In the genomic region with DNA sequence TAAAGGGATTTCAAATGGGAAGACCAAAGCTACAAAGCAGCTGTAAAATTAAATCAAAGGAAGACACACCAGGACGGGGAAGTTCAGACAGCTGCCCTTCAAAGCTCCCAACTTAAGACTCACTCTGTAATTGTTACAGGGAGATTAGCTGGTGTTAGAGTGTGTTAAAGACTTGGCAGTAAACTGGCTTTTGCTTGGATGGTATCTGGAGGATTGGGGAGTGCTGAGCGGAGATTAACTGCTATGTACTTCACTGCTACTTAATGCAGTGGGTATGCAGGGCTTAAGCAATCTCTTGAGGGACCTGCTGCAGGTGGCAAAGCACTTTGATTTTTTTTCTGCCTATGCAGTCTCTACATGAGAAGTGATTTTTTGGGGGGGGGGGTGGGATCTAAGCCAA, we compare ENCODE assay signal across 9 mouse cellular contexts.
A peak's percentile ranks its signal among the peaks of the same experiment; 100 is the strongest.
DNase-seq lines count a peak whose midpoint lies in the region; ATAC-seq and TF ChIP-seq lines count a peak whose summit lies in the region.
"Had no signal": no experiment of that assay in that cellular context is flagged by ENCODE, and none has a peak within 500 bp of the region (broad histone marks: within the 10 kb centered on the region; RNA-seq: fewer than 3 reads in every experiment).

No protein-coding gene starts in this region.

- H3K27me3 ChIP-seq in heart, embryonic 14.5 days (ENCODE audit: control insufficient read depth, insufficient read depth, low read length) = no peaks in the 10 kb centered on the region
- H3K27me3 ChIP-seq in heart, embryonic 10.5 days (ENCODE audit: insufficient read depth, poor library complexity, severe bottlenecking) = no peaks in the 10 kb centered on the region
- no peaks in the 10 kb centered on the region for H3K27me3 ChIP-seq in lung, embryonic 14.5 days (ENCODE audit: insufficient read depth, low read length)

- no peak overlapping the region for H3K27ac ChIP-seq in heart, embryonic 14.5 days (replicated peaks in 1 of 2; ENCODE audit: control insufficient read depth in 1 of 2, insufficient read depth in 1 of 2, low read depth in 2 of 2, low read length in 2 of 2)
- no peak overlapping the region for H3K27ac ChIP-seq in heart, embryonic 10.5 days
- H3K27ac ChIP-seq in lung, embryonic 14.5 days (ENCODE audit: low read depth) = no peak overlapping the region
- H3K27ac ChIP-seq: macrophage; stomach, postnatal 0 days had no signal

- peaks cover 4% of the 10 kb centered on the region; the same call in 1 of the 2 replicates for H3K9me3 ChIP-seq in heart, embryonic 14.5 days (ENCODE audit: control insufficient read depth, low read length)
- H3K9me3 ChIP-seq in heart, embryonic 10.5 days = no peaks in the 10 kb centered on the region
- H3K9me3 ChIP-seq in lung, embryonic 14.5 days (ENCODE audit: low read depth, low read length) = no peaks in the 10 kb centered on the region

- ATAC-seq in heart, embryonic 14.5 days (ENCODE audit: insufficient number of reproducible peaks, insufficient read depth, low FRiP score, low read depth) = no peak
- peak; percentile 33; the same call in 1 of the 2 replicates for ATAC-seq in lung, embryonic 14.5 days (ENCODE audit: insufficient read depth)

- no peak for TF ChIP-seq CTCF in lung, embryonic 14.5 days (IDR thresholded peaks at IDR 0.05; ENCODE audit: low read depth)

- 22% methylated on average over 2 of the region's 2 CpGs for WGBS in heart, embryonic 14.5 days
- 41% methylated on average over 2 of the region's 2 CpGs for WGBS in heart, embryonic 10.5 days
- WGBS in lung, embryonic 14.5 days = 34% methylated on average over 2 of the region's 2 CpGs

- peaks cover 0 to 5% of the 10 kb centered on the region in 2 experiments; a peak in 2 of 4 replicates for H3K4me1 ChIP-seq in heart, embryonic 14.5 days (ENCODE audit: control insufficient read depth in 2 of 2, insufficient read depth in 2 of 2, low read length in 2 of 2)
- H3K4me1 ChIP-seq in heart, embryonic 10.5 days = no peaks in the 10 kb centered on the region
- H3K4me1 ChIP-seq in lung, embryonic 14.5 days (ENCODE audit: insufficient read depth) = no peaks in the 10 kb centered on the region

- no peak overlapping the region for H3K9ac ChIP-seq in heart, embryonic 14.5 days (ENCODE audit: low read length)
- no peak overlapping the region for H3K9ac ChIP-seq in lung, embryonic 14.5 days

- peak overlapping the region; percentile 23; the same call in 1 of the 2 replicates for H3K4me2 ChIP-seq in heart, embryonic 14.5 days (ENCODE audit: low read length)
- no peak overlapping the region for H3K4me2 ChIP-seq in lung, embryonic 14.5 days

- no peaks in the 10 kb centered on the region for H3K36me3 ChIP-seq in heart, embryonic 14.5 days (ENCODE audit: control insufficient read depth, insufficient read depth, low read length)
- H3K36me3 ChIP-seq in heart, embryonic 10.5 days = no peaks in the 10 kb centered on the region
- no peaks in the 10 kb centered on the region for H3K36me3 ChIP-seq in lung, embryonic 14.5 days (ENCODE audit: insufficient read depth)

- intact Hi-C loops in left cerebral cortex, postnatal 4 days (cut with DNase I) = loop anchor here (5.0 to 10.0 kb wide), 2 partner anchors 280 to 368 kb away; no protein-coding TSS in a partner anchor

- no peak overlapping the region for H3K4me3 ChIP-seq in heart, embryonic 14.5 days (ENCODE audit: control insufficient read depth in 1 of 2, insufficient read depth in 1 of 2, low read depth in 1 of 2, low read length in 2 of 2)
- no peak overlapping the region for H3K4me3 ChIP-seq in heart, embryonic 10.5 days
- no peak overlapping the region for H3K4me3 ChIP-seq in lung, embryonic 14.5 days (ENCODE audit: low read depth, low read length)

- DNase-seq in heart, embryonic 10.5 days (ENCODE audit: low spot score) = no peak
- DNase-seq in lung, embryonic 14.5 days = peak; percentile 3
- DNase-seq in lung, postnatal 10 days = no peak
- DNase-seq in lung, postnatal 36 days = peak; percentile 15
- peak; percentile 22 for DNase-seq in retina, embryonic 14.5 days (ENCODE audit: low spot score)
- DNase-seq in left cerebral cortex, postnatal 4 days = no peak

Comparison
In these comparisons a context has a peak if more than half of its experiments do, and no peak if none do; other contexts are left out.
1. DNase-seq: peak in lung, embryonic 14.5 days (single experiment), lung, postnatal 36 days (single experiment) and retina, embryonic 14.5 days (single experiment); none in heart, embryonic 10.5 days (single experiment), lung, postnatal 10 days (single experiment) and left cerebral cortex, postnatal 4 days (single experiment).